Mouse (Mus musculus) intestine, embryonic 14.5 days (tissue): ENCODE results near the gene Prlr. TPM values are rescaled to one million over a fixed set of nuclear protein-coding genes. Genes with fewer than 3 reads are reported as not detected.

Experiments
- ATAC-seq: fragments of 200-750 bp; cut with Nextera tagmentation; replicated peaks from 2 replicates; pipeline ENCODE4 v1.8.0; 2017; ENCODE audit warnings: low read depth, moderate number of reproducible peaks, moderate TSS enrichment, moderate library complexity; ENCODE audit not compliant: low FRiP score, low TSS enrichment
- DNase-seq: peaks from one replicate; pipeline ENCODE4 v3.0.0-alpha.2; 2018; ENCODE audit warnings: low spot score
- H3K27ac ChIP-seq: fragments of 300-500 bp; sonication (generic); 2 replicates; pipeline ENCODE4 v1.5.1; 2014; ENCODE audit warnings: low read depth, mild to moderate bottlenecking, control low read depth
- H3K27me3 ChIP-seq: fragments of 300-500 bp; sonication (generic); replicated peaks from 2 replicates; pipeline ENCODE4 v1.6.1; 2014; ENCODE audit warnings: low read length, control low read depth; ENCODE audit not compliant: control insufficient read depth, insufficient read depth
- H3K36me3 ChIP-seq: fragments of 300-500 bp; sonication (generic); 2 replicates; pipeline ENCODE4 v1.6.1; 2014; ENCODE audit warnings: low read length, control low read depth; ENCODE audit not compliant: control insufficient read depth, insufficient read depth
- H3K4me1 ChIP-seq: fragments of 300-500 bp; sonication (generic); replicated peaks from 2 replicates; pipeline ENCODE4 v1.6.1; 2014; ENCODE audit warnings: low read length, control low read depth, mixed read lengths; ENCODE audit not compliant: control insufficient read depth, insufficient read depth
- H3K4me2 ChIP-seq: fragments of 300-500 bp; sonication (generic); 2 replicates; pipeline ENCODE4 v1.6.1; 2014; ENCODE audit warnings: low read length
- H3K4me3 ChIP-seq: fragments of 300-500 bp; sonication (generic); 2 replicates; pipeline ENCODE4 v1.5.1; 2014; ENCODE audit warnings: low read depth, low read length, control low read depth, mixed read lengths
- H3K9ac ChIP-seq: fragments of 300-500 bp; sonication (generic); 2 replicates; pipeline ENCODE4 v1.6.1; 2014; ENCODE audit warnings: mild to moderate bottlenecking, low read length
- H3K9me3 ChIP-seq: fragments of 300-500 bp; sonication (generic); 2 replicates; pipeline ENCODE4 v1.6.1; 2016; ENCODE audit warnings: low read length, control low read depth; ENCODE audit not compliant: control insufficient read depth
- WGBS: fragments of 180-500 bp; shearing (Covaris S2); extraction: QIAGEN DNeasy Blood & Tissue Kit; methylation state at CpG from one replicate; pipeline ENCODE4 v1.1.7; 2014; 5-methylcytosine and 5-hydroxymethylcytosine counted together
- polyA plus RNA-seq: library from polyadenylated mRNA; unstranded; fragments of >200 nt; fragmentation: Nextera tagmentation; extraction: Ambion mirVana; gene quantifications from 2 replicates; pipeline ENCODE4 v1.2.1, GENCODE M21; 2014

The Prlr gene
- polyA plus RNA-seq, 1 experiment from 2014 or later: 10.7 TPM

DNA sequence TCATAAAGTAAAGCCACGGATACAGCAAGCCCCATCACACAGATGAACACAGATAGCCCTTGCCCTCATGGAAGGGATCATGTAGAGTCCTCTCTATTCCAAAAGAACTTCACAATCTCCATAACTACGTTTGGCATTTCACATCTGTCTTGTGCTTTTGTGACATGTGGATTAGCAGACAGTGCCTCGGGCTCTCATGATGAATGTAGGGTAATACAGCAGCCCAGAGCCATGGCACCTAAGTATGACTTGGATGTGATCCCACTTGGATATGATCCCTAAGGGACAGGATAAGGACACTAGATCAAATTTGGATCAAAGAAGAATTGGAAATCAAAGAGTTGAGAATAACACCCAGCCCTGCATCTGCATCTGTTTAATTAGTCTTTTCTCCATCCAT lies 90.2 kb downstream of the Prlr start:
- H3K9ac ChIP-seq: no peak overlapping the region

DNA sequence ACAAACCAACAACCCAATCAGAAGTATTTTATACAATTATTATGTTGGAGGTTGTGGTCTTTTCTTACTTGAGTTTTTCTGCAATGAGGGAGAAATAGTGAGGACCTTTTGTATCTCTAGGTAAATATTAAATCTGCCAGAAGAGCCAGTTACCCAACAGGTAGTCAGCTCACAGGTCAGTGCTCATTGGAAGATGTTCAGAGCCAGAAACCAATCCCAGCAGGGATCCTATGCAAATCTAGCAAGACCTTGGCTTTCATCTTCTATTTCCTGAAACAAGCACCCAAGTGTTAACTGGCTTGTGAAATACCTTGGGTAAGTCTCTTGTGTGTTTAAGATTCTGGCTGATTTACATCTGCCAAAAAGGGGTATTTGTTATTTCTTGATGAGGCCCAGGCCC lies 99.3 kb downstream of the Prlr start:
- Histone ChIP-seq H3K4me2 (no peak overlapping the region), H3K9ac (no peak overlapping the region), H3K4me3 (no peak overlapping the region), H3K4me1 (no peaks in the 10 kb centered on the region), H3K9me3 (no peaks in the 10 kb centered on the region), H3K27me3 (no peaks in the 10 kb centered on the region), H3K36me3 (no peaks in the 10 kb centered on the region), H3K27ac (no peak overlapping the region)
- no peak for ATAC-seq
- DNase-seq: no peak

More for the DNA sequence above, 90.2 kb downstream of the Prlr start:
- Histone ChIP-seq H3K4me3 (no peak overlapping the region), H3K36me3 (no peaks in the 10 kb centered on the region), H3K27ac (no peak overlapping the region), H3K9me3 (no peaks in the 10 kb centered on the region), H3K4me1 (no peaks in the 10 kb centered on the region), H3K4me2 (no peak overlapping the region), H3K27me3 (no peaks in the 10 kb centered on the region)
- ATAC-seq (no peak), DNase-seq (no peak)
- 31% methylated on average over 3 of the region's 3 CpGs for WGBS

DNA sequence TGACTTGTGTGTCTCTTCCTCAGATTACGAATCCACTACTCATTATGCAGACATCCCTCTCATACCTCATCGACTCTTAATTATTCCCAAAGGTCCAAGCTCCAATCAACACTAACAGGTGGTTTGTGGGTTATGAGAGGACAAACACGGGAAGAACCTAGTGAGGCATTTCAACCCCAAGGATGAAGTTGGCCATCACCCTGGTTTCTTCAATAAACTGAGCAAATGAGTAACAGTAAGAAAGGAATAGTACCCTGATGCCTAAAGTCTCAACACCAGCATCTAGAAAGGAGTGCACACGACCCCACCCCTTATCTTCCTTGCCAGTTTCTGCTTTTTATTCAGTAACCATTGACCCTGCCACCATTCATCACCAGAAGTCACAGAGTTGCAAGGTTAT lies 100.4 kb downstream of the Prlr start:
- DNase-seq: no peak
- H3K9ac ChIP-seq: no peak overlapping the region
- ATAC-seq: no peak
- 81% methylated on average over 4 of the region's 4 CpGs for WGBS
- no peaks in the 10 kb centered on the region for H3K9me3 ChIP-seq
- no peak overlapping the region for H3K4me3 ChIP-seq
- H3K27me3 ChIP-seq: no peaks in the 10 kb centered on the region
- no peak overlapping the region for H3K4me2 ChIP-seq
- no peaks in the 10 kb centered on the region for H3K4me1 ChIP-seq
- H3K36me3 ChIP-seq: no peaks in the 10 kb centered on the region
- no peak overlapping the region for H3K27ac ChIP-seq

DNA sequence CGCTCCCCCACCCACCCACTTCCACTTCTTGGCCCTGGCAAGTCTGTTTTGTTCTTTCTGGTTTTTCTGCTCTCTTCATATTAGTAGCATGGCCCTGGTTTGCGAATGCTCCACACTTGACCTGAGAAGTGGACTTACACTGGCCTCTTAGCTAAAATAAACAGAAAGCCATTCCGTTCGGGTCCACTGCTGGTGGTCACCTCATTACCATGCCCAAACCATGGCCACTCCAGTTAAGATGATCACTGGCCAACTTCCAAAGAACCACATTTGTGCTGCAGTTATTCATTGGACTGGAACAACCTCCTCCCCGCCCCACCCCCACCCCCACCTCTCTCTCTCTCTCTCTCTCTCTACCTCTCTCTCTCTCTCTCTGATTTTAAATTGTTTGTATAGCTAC lies 104.5 kb downstream of the Prlr start:
- ATAC-seq: no peak
- DNase-seq: no peak
- Histone ChIP-seq H3K9ac (no peak overlapping the region), H3K4me3 (no peak overlapping the region), H3K27me3 (no peaks in the 10 kb centered on the region), H3K36me3 (no peaks in the 10 kb centered on the region), H3K4me2 (no peak overlapping the region), H3K4me1 (no peaks in the 10 kb centered on the region), H3K27ac (no peak overlapping the region), H3K9me3 (no peaks in the 10 kb centered on the region)
- 68% methylated on average over 5 of the region's 5 CpGs for WGBS

DNA sequence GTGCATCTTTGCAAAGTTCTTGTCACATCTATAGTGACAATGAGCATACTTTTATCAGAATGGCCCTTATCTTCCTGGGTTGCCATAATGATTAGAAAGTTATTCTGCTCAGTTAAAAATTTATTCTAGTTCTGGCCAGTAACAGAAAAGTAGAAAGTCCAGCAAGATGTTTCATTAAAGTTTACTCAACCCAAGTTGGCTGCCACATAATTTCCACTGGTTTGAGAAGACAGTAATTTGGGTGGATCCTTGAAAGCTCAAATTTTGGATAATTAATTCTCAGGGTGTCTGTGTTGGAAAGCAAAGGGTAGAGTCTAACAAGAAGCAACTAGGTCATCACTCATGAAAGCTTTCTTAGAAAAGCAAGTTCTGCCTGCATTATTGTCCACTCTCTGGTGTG lies 106.6 kb downstream of the Prlr start:
- Histone ChIP-seq H3K4me1 (no peaks in the 10 kb centered on the region), H3K4me2 (no peak overlapping the region), H3K27ac (no peak overlapping the region), H3K4me3 (no peak overlapping the region), H3K27me3 (no peaks in the 10 kb centered on the region), H3K9me3 (no peaks in the 10 kb centered on the region), H3K36me3 (no peaks in the 10 kb centered on the region), H3K9ac (no peak overlapping the region)
- DNase-seq: no peak
- no peak for ATAC-seq

DNA sequence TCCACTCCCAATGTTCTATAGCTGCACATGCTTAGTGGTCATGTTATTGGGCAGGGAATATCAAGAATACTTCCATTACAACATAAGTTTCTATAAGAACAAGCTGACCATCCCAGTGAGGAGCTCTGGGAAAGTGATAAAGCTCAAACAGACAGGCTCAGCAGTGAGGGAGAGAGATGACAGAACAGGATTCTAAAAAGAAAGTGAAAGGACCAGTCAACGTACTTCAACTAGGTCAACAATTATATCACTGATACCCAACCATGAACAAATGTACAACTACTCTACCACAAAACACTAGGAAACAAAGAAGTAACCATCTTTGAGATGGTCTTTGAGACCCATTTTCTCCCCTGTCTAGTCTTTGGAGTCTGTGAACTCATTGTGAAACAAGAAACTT lies 119.5 kb downstream of the Prlr start:
- WGBS: 89% methylated on average over 1 of the region's 1 CpGs
- no peak for ATAC-seq
- no peaks in the 10 kb centered on the region for H3K4me1 ChIP-seq
- H3K4me2 ChIP-seq: no peak overlapping the region
- H3K9ac ChIP-seq: no peak overlapping the region
- no peaks in the 10 kb centered on the region for H3K36me3 ChIP-seq
- no peak for DNase-seq
- no peak overlapping the region for H3K4me3 ChIP-seq
- no peaks in the 10 kb centered on the region for H3K27me3 ChIP-seq
- H3K27ac ChIP-seq: no peak overlapping the region
- no peaks in the 10 kb centered on the region for H3K9me3 ChIP-seq

DNA sequence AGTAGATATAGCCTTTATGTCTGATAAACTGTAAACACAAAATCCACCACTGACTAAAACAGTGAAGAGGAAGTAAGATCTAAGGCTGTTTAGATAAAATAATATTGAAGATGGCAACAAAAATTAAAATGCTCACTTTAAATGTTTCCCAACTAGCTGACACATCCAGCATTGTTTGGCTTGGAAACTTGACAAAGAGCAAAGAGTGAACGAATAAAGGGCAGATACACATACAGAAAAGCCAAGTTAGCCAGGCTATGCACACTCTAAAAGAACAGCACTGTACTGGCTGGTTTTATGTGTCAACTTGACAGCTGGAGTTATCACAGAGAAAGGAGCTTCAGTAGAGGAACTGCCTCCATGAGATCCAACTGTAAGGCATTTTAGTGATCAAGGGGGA lies 121.0 kb downstream of the Prlr start:
- no peak overlapping the region for H3K4me2 ChIP-seq
- no peaks in the 10 kb centered on the region for H3K9me3 ChIP-seq
- DNase-seq (no peak), ATAC-seq (no peak)
- H3K4me1 ChIP-seq: no peaks in the 10 kb centered on the region
- H3K27ac ChIP-seq: no peak overlapping the region
- H3K27me3 ChIP-seq: no peaks in the 10 kb centered on the region
- H3K9ac ChIP-seq: no peak overlapping the region
- no peaks in the 10 kb centered on the region for H3K36me3 ChIP-seq
- no peak overlapping the region for H3K4me3 ChIP-seq
- WGBS: 76% methylated on average over 1 of the region's 1 CpGs

DNA sequence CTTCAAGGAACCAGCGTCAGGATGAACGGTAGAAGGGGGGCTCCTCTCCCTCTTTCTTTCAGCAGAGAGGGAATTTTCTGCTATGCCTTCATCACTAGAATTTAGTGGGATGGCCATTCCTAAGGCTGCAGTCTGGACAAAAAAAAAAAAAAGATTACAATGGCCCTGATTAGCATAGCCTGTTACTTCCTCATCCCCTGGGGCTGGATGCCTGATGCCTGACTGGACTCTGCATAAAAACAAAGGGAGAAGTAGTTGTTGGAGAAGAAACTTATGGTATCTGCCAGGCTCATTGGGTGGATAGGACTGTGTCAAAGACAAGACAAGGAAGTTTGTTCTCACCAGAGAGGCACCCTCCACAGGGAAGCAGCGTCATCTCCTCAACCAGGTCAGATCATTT lies 122.4 kb downstream of the Prlr start:
- no peaks in the 10 kb centered on the region for H3K27me3 ChIP-seq
- H3K9ac ChIP-seq: no peak overlapping the region
- no peak overlapping the region for H3K4me3 ChIP-seq
- 76% methylated on average over 3 of the region's 3 CpGs for WGBS
- ATAC-seq (no peak), DNase-seq (no peak)
- no peaks in the 10 kb centered on the region for H3K36me3 ChIP-seq
- H3K4me2 ChIP-seq: no peak overlapping the region
- no peak overlapping the region for H3K27ac ChIP-seq
- H3K9me3 ChIP-seq: no peaks in the 10 kb centered on the region
- no peaks in the 10 kb centered on the region for H3K4me1 ChIP-seq

DNA sequence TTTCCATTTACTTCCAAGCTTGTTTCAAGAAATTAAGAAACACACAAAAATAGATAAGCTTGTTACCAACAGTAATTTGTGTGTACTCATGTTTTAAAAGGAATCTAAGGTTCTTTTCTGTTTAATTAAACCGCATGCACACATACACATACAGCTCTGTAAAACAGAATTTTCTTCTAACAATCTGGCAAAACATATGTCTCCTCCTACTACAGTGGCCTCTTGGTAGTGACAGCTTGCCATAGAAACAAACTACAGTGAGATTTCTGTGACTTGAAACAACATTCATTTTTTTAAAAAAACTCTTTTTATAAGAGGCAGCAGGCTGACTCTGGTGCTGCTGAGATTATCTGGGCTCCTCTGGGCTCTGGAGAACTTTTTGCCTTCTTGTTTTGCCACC lies 129.4 kb downstream of the Prlr start:
- H3K4me1 ChIP-seq: no peaks in the 10 kb centered on the region
- H3K4me2 ChIP-seq: no peak overlapping the region
- ATAC-seq: no peak
- H3K4me3 ChIP-seq: no peak overlapping the region
- no peaks in the 10 kb centered on the region for H3K27me3 ChIP-seq
- no peak overlapping the region for H3K27ac ChIP-seq
- H3K9ac ChIP-seq: no peak overlapping the region
- H3K36me3 ChIP-seq: no peaks in the 10 kb centered on the region
- no peaks in the 10 kb centered on the region for H3K9me3 ChIP-seq
- WGBS: 85% methylated on average over 1 of the region's 1 CpGs
- DNase-seq: no peak
